Mouse (Mus musculus): ENCODE results near the gene Sapcd1.

The Sapcd1 gene

GRCm38 (mm10) chr17:34994751-34995150 lies 33.1 kb downstream of the Sapcd1 start:
- intact Hi-C loops (cut with DNase I), result no loop called here

DNA sequence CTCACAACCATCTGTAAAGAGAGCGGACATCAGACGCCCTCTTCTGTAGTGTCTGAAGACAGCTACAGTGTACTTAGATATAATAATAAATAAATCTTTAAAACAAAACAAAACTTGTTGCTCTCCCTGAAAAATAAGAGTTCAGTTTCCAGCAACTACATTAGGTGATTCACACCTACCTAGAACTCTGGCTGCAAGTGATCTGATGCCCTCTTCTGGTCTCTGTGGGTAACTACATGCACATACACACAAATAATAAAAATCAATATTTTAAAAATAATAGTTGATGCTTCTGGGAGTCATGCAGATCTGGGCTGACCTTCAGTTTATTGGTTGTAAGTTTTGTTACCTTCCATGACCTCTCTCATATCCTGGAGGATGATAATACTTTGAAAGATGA lies 43.6 kb downstream of the Sapcd1 start:
- intact Hi-C loops (cut with DNase I), result loop anchor here (5.0 kb wide), 1 partner anchor 147 kb away; the partner anchor contains the start of genes Dxo and Stk19

GRCm38 (mm10) chr17:34982328-34982727 lies 45.5 kb downstream of the Sapcd1 start:
- intact Hi-C loops (cut with DNase I), result loop anchor here (5.0 kb wide), 1 partner anchor 145 kb away; the partner anchor contains the start of genes Dxo and Stk19

DNA sequence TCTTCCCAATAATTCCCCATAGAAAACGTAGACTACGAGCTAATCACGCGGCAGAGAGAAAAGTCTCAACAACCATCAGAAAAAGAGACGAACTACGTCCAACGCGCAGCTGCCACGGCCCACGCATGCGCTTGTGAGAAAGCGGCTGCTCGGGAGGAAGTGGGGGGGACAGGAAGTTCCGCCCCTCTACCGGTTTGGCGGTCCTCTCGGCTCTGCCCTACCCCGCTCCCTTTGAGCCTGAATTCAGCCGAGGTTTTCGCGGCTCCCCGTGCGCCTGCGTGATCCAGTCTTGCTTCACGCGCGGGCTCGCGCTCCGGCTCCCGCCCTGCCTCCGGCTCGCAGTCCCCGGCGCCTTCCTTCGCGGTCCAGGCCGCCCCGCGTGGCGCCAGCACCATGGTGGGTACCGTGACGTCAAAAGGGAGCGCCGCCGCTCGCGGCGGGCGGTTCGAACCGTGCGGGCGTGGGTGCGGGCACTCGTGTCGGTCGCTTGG lies 46.1 kb downstream of the Sapcd1 start, which contains the start of gene Lsm2:
Lsm2 (plus strand) TSS at position 173 of the 491 bp plus-strand sequence.
- intact Hi-C loops (cut with DNase I), result loop anchor here (2.0 to 5.0 kb wide), 2 partner anchors 29 to 144 kb away; partner anchors contain the start of genes Dxo and Stk19

DNA sequence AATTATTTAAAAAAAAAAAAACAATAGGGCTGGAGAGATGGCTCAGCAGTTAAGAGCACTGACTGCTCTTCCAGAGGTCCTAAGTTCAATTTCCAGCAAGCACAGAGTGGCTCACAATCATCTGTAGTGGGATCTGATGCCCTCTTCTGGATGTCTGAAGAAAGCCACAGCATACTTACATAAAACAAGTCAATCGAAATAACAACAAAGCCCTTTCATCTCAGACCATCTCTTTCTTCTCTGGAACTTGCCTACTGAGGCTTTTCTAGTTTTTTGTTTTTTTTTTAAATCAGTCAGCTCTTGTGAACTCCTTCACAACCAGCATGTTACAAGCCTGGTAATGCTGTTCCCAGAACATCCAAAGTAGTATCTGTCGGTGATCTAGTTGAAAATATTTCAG lies 47.2 kb downstream of the Sapcd1 start:
- intact Hi-C loops (cut with DNase I), result loop anchor here (2.0 to 5.0 kb wide), 2 partner anchors 28 to 143 kb away; partner anchors contain the start of genes Dxo and Stk19

DNA sequence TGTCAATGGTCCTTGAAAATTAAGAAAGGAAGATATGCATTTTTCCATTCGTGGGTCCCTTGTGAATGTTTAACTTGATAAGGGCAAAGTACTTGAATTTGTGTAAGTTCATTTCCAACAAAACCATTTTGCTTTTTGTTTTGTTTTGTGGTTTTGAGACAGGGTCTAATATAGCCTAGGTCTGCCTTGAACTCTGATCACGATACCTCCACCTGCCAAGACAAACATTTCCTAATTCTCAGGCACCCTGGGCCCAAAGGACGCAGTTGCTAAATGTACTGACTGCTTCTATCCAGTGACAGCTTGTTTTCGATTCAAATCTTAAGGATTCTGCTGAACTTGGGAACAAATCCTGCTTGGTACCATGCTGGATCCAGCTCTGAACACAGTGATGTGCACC lies 48.2 kb downstream of the Sapcd1 start:
- intact Hi-C loops (cut with DNase I), result loop anchor here (2.0 to 5.0 kb wide), 2 partner anchors 27 to 142 kb away; partner anchors contain the start of genes Dxo and Stk19

DNA sequence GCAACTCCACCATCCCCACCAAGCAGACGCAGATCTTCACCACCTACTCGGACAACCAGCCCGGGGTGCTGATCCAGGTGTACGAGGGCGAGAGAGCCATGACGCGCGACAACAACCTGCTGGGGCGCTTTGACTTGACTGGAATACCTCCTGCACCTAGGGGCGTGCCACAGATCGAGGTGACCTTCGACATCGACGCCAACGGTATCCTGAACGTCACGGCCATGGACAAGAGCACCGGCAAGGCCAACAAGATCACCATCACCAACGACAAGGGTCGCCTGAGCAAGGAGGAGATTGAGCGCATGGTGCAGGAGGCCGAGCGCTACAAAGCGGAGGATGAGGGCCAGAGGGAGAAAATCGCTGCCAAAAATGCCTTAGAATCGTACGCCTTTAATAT lies 49.6 kb downstream of the Sapcd1 start:
- intact Hi-C loops (cut with DNase I), result no loop called here

DNA sequence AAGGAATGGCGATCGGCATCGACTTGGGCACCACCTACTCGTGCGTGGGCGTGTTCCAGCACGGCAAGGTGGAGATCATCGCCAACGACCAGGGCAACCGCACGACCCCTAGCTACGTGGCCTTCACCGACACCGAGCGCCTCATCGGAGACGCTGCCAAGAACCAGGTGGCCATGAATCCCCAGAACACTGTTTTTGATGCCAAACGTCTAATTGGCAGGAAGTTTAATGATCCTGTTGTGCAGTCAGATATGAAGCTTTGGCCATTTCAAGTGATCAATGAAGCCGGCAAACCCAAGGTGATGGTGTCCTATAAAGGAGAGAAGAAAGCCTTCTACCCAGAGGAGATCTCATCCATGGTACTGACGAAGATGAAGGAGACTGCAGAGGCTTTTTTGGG lies 50.8 kb downstream of the Sapcd1 start:
- intact Hi-C loops (cut with DNase I), result no loop called here
